Mouse (Mus musculus) testis, postnatal 14 days (tissue): ENCODE measurements around the gene Krtap4-13.
"Not testable (repeated sequence)": the region's sequence is repeated elsewhere in the genome, so short reads cannot be mapped to it uniquely, and the experiment has no call there.

Experiments
- DNase-seq: peaks from one replicate; pipeline ENCODE4 v3.0.0; 2021; ENCODE audit warnings: low spot score

The Krtap4-13 gene

DNA sequence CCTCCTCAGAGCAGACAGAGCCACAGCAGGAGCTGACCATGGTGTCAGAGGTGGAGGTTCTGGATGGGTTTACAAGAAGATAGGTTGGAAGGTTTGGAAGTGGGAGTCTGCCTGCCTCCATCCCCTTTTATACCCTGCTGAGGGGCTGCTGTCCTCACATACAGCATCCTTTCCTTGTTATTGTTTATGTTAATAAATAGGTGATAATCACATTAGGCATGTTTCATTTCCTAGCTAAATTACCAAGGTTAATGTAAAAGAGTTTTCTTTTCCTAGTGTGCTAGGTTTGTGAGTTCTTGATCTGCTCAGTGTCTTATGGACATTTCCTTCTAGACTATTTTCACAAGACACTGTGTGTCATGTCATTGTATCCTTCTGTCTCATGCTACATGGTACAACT is at the start of gene Krtap4-13:
Gene Krtap4-13, minus strand, starts transcription at position 101 of the 400 bp plus-strand sequence.
- not testable (repeated sequence) for DNase-seq

DNA sequence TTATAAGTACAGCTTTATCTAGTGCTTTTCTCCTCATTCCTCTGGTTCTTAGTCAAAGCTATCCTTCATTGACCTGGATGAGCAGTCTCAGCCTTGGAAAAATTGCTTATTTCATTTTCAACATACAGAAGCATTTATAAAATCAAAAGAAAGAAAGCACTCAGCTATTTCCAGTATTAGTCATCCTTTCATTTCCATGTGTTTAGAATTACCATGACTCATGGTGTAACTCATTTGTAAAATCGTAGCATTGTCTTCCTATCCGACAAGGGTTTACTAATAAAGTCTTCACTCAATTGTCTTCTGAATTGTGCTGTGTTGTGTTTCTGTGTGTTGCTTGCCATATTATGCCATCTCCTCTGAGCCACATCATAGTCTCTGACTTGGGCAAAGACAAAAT is 49.1 kb upstream of the Krtap4-13 start:
- no peak for DNase-seq

DNA sequence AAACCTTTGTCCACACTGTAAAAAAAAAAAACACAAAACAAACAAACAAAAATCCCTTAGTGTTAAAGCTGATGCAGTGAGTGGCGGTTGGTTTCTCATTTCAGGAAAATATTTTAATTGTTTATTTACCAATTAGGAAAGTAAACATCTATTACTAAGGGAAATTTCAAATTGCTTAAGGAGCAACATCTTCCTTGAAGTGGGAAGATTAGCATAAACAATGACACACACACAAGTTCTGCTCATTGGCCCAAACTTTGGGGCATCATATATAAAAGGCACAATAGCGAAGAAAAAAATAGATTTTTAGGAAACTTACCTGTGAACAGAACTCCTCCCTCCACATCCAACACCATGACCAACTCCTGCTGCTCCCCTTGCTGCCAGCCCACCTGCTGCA is 47.9 kb upstream of the Krtap4-13 start, which contains the start of gene Gm11568:
Gene Gm11568, plus strand, starts transcription at position 301 of the 400 bp plus-strand sequence.
- DNase-seq: no peak

DNA sequence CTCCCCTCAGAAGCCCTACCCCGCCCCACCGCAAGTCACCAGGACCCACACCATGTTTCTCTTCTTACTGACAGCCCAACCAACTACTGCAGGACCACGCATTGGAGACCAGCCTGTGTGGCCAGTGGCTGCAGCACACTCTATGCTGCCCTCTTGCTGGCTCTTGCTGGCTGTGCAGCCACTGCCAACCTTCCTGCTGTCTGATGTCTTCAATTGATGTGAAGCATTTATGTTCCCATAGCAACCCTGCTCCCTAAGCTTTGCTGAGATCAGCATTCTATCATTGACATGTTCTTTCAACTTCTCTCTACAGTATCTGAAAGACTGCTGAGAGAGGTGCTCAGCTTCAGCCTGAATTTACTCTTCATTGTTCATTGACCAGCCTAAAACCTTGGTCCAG is 44.4 kb upstream of the Krtap4-13 start:
- DNase-seq: no peak

DNA sequence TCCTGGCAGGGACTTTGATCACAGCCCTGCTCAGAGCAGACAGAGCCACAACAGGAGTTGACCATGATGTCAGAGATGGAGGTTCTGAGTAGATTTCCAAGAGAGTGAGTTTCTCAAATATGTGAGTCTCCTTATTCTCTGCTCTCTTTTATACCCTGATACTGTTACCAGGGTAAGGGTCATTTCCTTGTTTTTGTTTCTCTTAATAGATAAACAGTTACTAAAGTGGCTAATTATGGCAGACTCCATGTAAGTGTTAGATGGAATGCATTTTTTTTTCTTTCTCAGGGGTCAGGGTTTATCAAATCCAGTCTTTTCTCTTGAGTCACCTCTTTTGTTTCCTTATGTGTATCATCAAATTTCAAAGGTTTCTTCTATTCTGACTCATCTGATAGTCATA is 41.8 kb upstream of the Krtap4-13 start, which contains the start of gene Krtap4-16:
Gene Krtap4-16, minus strand, starts transcription at position 101 of the 400 bp plus-strand sequence.
- DNase-seq: no peak

DNA sequence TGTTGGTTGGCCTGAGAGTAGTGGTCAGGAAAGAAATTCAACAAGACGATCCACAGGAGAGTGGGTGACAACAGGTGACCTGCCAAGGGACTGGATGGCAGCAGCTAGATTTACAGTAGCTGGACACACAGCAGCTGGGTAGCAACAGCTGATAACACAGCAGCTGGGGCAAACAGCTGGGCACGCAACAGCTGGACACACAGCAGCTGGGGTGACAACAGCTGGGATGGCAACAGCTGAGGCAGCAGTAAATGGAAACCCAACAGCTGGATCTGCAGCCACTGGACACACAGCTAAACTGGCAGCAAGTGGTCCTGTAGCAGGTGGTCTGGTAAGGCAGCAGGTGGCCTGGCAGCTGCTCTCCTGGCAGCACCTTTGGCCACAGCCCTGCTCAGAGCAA is 37.1 kb upstream of the Krtap4-13 start:
- no peak for DNase-seq

DNA sequence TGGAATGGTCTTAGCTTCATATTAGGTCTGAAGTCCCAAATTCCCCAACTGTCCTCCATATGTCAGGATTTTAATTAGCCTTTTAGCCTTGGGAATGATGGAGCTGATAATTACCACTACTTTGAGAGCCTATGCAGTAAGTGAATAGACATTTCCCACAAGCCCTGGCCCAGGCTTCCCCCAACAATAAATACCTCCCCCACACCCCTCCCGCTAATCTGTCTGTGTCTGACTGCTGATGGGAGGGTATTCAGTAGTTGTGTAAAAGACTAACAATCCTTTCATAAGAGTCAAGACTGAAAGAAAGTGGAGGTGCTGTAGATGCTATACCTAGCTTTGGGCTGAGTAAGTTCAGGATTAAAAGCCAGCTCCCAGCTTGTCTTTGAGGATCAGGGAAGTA is 32.5 kb upstream of the Krtap4-13 start:
- DNase-seq: no peak

DNA sequence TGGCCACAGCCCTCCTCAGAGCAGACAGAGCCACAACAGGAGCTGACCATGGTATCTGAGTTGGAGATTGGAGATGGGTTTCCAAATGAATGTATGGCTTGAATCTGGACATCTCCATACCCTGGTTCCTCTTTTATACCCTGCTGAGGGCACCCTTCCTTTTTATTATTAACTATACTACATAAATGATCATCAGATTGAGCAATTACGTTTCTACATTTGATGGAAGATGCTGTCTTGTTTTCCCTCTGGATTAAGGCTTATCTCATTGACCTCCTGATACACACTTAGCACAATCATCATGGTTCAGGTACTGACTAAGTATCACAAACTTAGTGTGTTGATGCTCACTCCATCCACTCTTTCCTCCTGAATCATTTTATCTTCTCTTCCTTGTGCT is 28.3 kb upstream of the Krtap4-13 start, which contains the start of gene 2300003K06Rik:
Gene 2300003K06Rik, minus strand, starts transcription at position 101 of the 400 bp plus-strand sequence.
- DNase-seq: no peak

DNA sequence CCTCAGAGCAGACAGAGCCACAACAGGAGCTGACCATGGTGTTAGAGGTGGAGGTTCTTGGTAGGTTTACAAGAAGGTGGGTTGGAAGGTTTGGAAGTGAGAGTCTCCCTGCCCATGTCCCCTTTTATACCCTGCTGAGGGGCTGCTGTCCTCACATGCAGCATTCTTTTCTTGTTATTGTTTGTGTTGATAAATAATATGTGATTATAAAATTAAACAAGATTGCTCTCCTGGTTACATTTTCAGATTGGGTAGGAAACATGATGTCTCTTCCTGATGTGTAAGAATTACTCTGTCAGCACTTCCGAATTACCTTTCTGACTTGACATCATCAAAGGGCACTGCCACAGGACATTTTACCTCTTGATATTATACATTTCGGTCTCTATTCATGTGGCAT is 5.9 kb upstream of the Krtap4-13 start, which contains the start of gene Gm11564:
Gene Gm11564, minus strand, starts transcription at position 101 of the 400 bp plus-strand sequence.
- DNase-seq: not testable (repeated sequence)

DNA sequence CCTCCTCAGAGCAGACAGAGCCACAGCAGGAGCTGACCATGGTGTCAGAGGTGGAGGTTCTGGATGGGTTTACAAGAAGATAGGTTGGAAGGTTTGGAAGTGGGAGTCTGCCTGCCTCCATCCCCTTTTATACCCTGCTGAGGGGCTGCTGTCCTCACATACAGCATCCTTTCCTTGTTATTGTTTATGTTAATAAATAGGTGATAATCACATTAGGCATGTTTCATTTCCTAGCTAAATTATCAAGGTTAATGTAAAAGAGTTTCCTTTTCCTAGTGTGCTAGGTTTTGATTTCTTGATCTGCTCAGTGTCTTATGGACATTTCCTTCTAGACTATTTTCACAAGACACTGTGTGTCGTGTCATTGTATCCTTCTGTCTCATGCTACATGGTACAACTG is 5.3 kb downstream of the Krtap4-13 start, which contains the start of gene Gm11554:
Gene Gm11554, minus strand, starts transcription at position 101 of the 400 bp plus-strand sequence.
- DNase-seq: not testable (repeated sequence)

DNA sequence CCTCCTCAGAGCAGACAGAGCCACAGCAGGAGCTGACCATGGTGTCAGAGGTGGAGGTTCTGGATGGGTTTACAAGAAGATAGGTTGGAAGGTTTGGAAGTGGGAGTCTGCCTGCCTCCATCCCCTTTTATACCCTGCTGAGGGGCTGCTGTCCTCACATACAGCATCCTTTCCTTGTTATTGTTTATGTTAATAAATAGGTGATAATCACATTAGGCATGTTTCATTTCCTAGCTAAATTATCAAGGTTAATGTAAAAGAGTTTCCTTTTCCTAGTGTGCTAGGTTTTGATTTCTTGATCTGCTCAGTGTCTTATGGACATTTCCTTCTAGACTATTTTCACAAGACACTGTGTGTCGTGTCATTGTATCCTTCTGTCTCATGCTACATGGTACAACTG is 10.9 kb downstream of the Krtap4-13 start, which contains the start of gene Gm11569:
Gene Gm11569, minus strand, starts transcription at position 101 of the 400 bp plus-strand sequence.
- DNase-seq: not testable (repeated sequence)

DNA sequence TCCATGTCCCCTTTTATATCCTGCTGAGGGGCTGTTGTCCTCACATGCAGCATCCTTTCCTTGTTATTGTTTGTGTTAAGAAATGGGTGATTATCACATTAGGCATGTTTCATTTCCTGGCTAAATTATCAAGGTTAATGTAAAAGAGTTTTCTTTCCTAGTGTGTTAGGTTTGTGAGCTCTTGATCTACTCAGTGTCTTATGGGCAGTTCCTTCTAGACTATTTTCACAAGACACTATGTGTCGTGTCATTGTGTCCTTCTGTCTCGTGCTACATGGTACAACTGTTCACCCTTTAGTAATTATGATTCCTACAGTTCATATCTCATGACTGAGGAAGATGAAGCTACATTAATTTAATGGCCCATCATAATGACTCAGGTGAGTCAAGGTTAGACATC is 16.3 kb downstream of the Krtap4-13 start, which contains the start of gene Gm11596:
Gene Gm11596, minus strand, starts transcription at position 101 of the 400 bp plus-strand sequence.
- no peak for DNase-seq

DNA sequence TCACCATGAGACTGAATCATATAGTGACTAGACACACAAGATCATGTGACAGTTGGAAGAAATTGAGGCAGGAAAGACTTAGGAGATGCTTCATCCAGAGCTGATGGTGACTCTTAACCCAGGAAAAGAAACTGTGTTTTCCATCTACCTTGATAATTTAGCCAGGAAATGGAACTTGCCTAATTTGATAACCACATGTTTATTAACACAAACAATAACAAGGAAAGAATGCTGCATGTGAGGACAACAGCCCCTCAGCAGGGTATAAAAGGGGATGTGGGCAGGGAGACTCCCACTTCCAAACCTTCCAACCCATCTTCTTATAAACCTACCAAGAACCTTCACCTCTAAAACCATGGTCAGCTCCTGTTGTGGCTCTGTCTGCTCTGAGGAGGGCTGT is 24.8 kb downstream of the Krtap4-13 start, which contains the start of gene Krtap4-9:
Gene Krtap4-9, plus strand, starts transcription at position 301 of the 400 bp plus-strand sequence.
- DNase-seq: not testable (repeated sequence)

DNA sequence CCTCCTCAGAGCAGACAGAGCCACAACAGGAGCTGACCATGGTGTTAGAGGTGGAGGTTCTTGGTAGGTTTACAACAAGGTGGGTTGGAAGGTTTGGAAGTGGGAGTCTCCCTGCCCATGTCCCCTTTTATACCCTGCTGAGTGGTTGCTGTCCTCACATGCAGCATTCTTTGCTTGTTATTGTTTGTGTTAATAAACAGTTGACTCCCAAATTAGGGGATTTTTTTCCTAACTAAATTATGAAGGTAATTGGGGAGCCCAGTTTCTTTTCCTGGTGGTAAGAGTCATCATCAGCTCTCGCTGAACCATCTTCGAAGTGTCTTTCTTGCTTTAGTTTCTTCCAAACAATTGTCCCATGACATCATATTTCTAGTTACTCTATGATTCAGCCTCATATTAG is 29.1 kb downstream of the Krtap4-13 start, which contains the start of gene Krtap4-8:
Gene Krtap4-8, minus strand, starts transcription at position 101 of the 400 bp plus-strand sequence.
- DNase-seq: no peak

DNA sequence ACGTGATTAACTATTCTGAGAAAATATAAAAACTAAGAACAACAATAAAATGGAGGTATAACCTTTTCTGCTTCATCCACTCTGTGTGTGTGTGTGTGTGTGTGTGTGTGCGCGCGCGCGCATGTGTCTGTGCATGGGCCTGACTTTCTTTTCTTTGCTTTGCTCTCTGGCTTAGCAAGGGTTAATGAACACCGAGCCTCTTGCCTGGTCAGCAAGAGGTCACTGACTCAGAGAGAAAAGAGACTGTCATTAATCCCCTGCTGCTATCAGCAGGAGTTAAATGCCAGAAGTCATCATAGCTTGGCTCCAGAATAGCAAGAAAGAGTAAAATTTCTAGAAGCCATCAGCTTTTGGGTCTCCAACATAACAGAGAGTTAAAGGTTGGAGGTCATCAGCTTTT is 31.3 kb downstream of the Krtap4-13 start:
- no peak for DNase-seq

DNA sequence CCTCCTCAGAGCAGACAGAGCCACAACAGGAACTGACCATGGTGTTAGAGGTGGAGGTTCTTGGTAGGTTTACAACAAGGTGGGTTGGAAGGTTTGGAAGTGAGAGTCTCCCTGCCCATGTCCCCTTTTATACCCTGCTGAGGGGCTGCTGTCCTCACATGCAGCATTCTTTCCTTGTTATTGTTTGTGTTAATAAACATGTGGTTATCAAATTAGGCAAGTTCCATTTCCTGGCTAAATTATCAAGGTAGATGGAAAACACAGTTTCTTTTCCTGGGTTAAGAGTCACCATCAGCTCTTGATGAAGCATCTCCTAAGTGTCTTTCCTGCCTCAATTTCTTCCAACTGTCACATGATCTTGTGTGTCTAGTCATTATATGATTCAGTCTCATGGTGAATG is 36.9 kb downstream of the Krtap4-13 start, which contains the start of gene Gm11595:
Gene Gm11595, minus strand, starts transcription at position 101 of the 400 bp plus-strand sequence.
- DNase-seq: not testable (repeated sequence)

DNA sequence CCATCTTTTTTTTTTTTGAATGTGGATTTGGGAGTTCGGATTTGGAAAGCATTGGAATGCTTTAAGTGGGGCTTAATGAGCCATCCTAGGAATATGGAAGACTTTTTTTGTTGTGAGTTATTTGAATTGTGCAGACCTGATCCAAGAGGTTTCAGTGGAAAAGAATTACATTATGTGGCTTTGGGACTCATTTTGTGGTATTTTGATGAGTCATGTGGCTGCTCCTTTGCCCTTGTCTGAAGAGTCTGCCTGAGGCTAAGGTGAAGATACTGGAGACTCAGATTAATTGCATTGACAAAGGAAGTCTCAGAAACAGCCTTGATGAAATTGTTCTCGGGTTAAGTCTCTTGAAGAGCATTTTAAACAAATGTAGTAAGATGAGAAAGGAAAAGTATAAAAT is 41.3 kb downstream of the Krtap4-13 start:
- no peak for DNase-seq
